Mouse (Mus musculus) liver, adult (tissue): Measurements from ENCODE around the gene Serpina12.

Experiments
- GATA4 ChIP-seq: IDR thresholded peaks from 2 replicates; pipeline ENCODE4 v1.6.1; 2014; ENCODE audit warnings: mild to moderate bottlenecking, low read length; ENCODE audit not compliant: insufficient replicate concordance

Gene Serpina12

GRCm38 (mm10) chr12:103988754-103989513 lies 55.3 kb downstream of the Serpina12 start:
- TF ChIP-seq GATA4 = no peak

GRCm38 (mm10) chr12:103985868-103986267 lies 58.4 kb downstream of the Serpina12 start:
- TF ChIP-seq GATA4 = no peak

GRCm38 (mm10) chr12:103984935-103985334 lies 59.3 kb downstream of the Serpina12 start:
- no peak for TF ChIP-seq GATA4

GRCm38 (mm10) chr12:103981646-103982360 lies 62.4 kb downstream of the Serpina12 start:
- TF ChIP-seq GATA4 = no peak
